Mouse (Mus musculus) embryonic fibroblast, embryonic 13.5 days (primary cell): ENCODE measurements around the gene Pde11a.

Experiments used
- CTCF ChIP-seq: IDR thresholded peaks from 2 replicates; pipeline ENCODE4 v1.5.1; 2011; ENCODE audit warnings: mild to moderate bottlenecking, control low read depth, low read length, moderate library complexity, borderline replicate concordance; ENCODE audit not compliant: insufficient read depth
- POLR2A ChIP-seq: IDR thresholded peaks from 2 replicates; pipeline ENCODE4 v1.6.1; 2011; ENCODE audit warnings: low read depth, mild to moderate bottlenecking, control low read depth, low read length, moderate library complexity

- TF ChIP-seq POLR2A (no peak), CTCF (no peak)
Observed at GRCm38 (mm10) chr2:76016890-76017289, 321.7 kb downstream of the Pde11a start.
